Comparison of ENCODE assay signal across 8 mouse cellular contexts in genomic region chr17:23563595-23564367, GRCm38 (mm10). TPM values are rescaled to one million over a fixed set of nuclear protein-coding genes. Genes with fewer than 3 reads are reported as not detected.
DNase-seq lines count a peak whose midpoint lies in the region; ATAC-seq and TF ChIP-seq lines count a peak whose summit lies in the region.

Zfp213 (minus strand) TSS chr17:23564238.

- peak within 1 kb of the TSS; percentile 77 for H3K4me3 ChIP-seq in forebrain, embryonic 11.5 days (ENCODE audit: low read depth, low read length)
- peak within 1 kb of the TSS; percentile 78 for H3K4me3 ChIP-seq in heart, embryonic 16.5 days (ENCODE audit: low read length)
- peak within 1 kb of the TSS; percentile 92 for H3K4me3 ChIP-seq in liver, embryonic 16.5 days (ENCODE audit: low read depth, low read length)
- peak within 1 kb of the TSS; percentile 84 for H3K4me3 ChIP-seq in neural tube, embryonic 13.5 days
- peak within 1 kb of the TSS; percentile 98 for H3K4me3 ChIP-seq in testis, adult 2 months (ENCODE audit: control insufficient read depth, low read depth, low read length)

- TF ChIP-seq CTCF in testis, adult 2 months (IDR thresholded peaks at IDR 0.05; ENCODE audit: control insufficient read depth, insufficient read depth, insufficient replicate concordance, low read depth, low read length) = no peak

- peak within 1 kb of the TSS; percentile 95 for H3K9ac ChIP-seq in forebrain, embryonic 11.5 days (ENCODE audit: low read length)
- H3K9ac ChIP-seq in heart, embryonic 16.5 days (ENCODE audit: low read length) = peak within 1 kb of the TSS; percentile 79
- peak within 1 kb of the TSS; percentile 96 for H3K9ac ChIP-seq in liver, embryonic 16.5 days (ENCODE audit: low read depth, low read length)
- peak within 1 kb of the TSS; percentile 96 for H3K9ac ChIP-seq in neural tube, embryonic 13.5 days

- no peaks in the 10 kb centered on the region for H3K9me3 ChIP-seq in forebrain, embryonic 11.5 days (ENCODE audit: control insufficient read depth, low read length)
- no peaks in the 10 kb centered on the region for H3K9me3 ChIP-seq in heart, embryonic 16.5 days (replicated peaks; ENCODE audit: control insufficient read depth, low read length)
- no peaks in the 10 kb centered on the region for H3K9me3 ChIP-seq in liver, embryonic 16.5 days (replicated peaks; ENCODE audit: control insufficient read depth, low read length)
- no peaks in the 10 kb centered on the region for H3K9me3 ChIP-seq in neural tube, embryonic 13.5 days

- peak within 1 kb of the TSS; percentile 86 for H3K27ac ChIP-seq in forebrain, embryonic 11.5 days (ENCODE audit: low read depth, low read length)
- H3K27ac ChIP-seq in heart, embryonic 16.5 days (ENCODE audit: low read length) = peak within 1 kb of the TSS; percentile 91
- H3K27ac ChIP-seq in liver, embryonic 16.5 days (ENCODE audit: low read length) = peak within 1 kb of the TSS; percentile 97
- H3K27ac ChIP-seq in neural tube, embryonic 13.5 days (replicated peaks) = peak within 1 kb of the TSS; percentile 94
- H3K27ac ChIP-seq in testis, adult 2 months (ENCODE audit: control insufficient read depth, insufficient read depth, low read depth, low read length) = peak within 1 kb of the TSS; percentile 93

- H3K4me2 ChIP-seq in forebrain, embryonic 11.5 days (ENCODE audit: low read depth, low read length, severe bottlenecking) = peak within 1 kb of the TSS; percentile 81
- H3K4me2 ChIP-seq in heart, embryonic 16.5 days (ENCODE audit: low read depth, low read length) = peak within 1 kb of the TSS; percentile 71
- H3K4me2 ChIP-seq in liver, embryonic 16.5 days (ENCODE audit: low read depth, low read length) = peak within 1 kb of the TSS; percentile 82
- peak within 1 kb of the TSS; percentile 82 for H3K4me2 ChIP-seq in neural tube, embryonic 13.5 days

- peak; percentile 96 for ATAC-seq in forebrain, embryonic 11.5 days (replicated peaks; ENCODE audit: low FRiP score)
- ATAC-seq in heart, embryonic 16.5 days (replicated peaks; ENCODE audit: extremely low read depth, insufficient read depth, low FRiP score) = peak; percentile 96
- ATAC-seq in liver, embryonic 16.5 days (ENCODE audit: low read depth) = peak; percentile 98
- peak; percentile 95 for ATAC-seq in neural tube, embryonic 13.5 days (ENCODE audit: low read depth)

- no peaks in the 10 kb centered on the region; the same call in 1 of the 2 replicates for H3K36me3 ChIP-seq in forebrain, embryonic 11.5 days (ENCODE audit: control insufficient read depth, insufficient read depth, low read length)
- peaks cover 17% of the 10 kb centered on the region for H3K36me3 ChIP-seq in heart, embryonic 16.5 days (ENCODE audit: control insufficient read depth, insufficient read depth)
- H3K36me3 ChIP-seq in liver, embryonic 16.5 days (ENCODE audit: control insufficient read depth, insufficient read depth) = peaks cover 6% of the 10 kb centered on the region
- H3K36me3 ChIP-seq in neural tube, embryonic 13.5 days = peaks cover 25% of the 10 kb centered on the region
- H3K36me3 ChIP-seq in testis, adult 2 months (ENCODE audit: control insufficient read depth, insufficient read depth, low read length) = no peaks in the 10 kb centered on the region

- peak; percentile 89 to 90 for DNase-seq in CD8-positive naive resting alpha-beta T cell, adult 2 months (ENCODE audit: low read depth in 2 of 2, low spot score in 2 of 2)
- peak; percentile 93 for DNase-seq in c-Kit-positive CD71-negative TER-119-negative erythroid progenitor cells, embryonic 14.5 days (ENCODE audit: low read depth)
- DNase-seq in forebrain, embryonic 11.5 days (ENCODE audit: low spot score) = peak; percentile 97
- DNase-seq in kidney, postnatal 4 days = peak; percentile 95 to 97

- TF ChIP-seq POLR2A in testis, adult 2 months (IDR thresholded peaks at IDR 0.05; ENCODE audit: control insufficient read depth, low read depth, low read length) = peak; percentile 76

- no peaks in the 10 kb centered on the region; the same call in 1 of the 2 replicates for H3K4me1 ChIP-seq in forebrain, embryonic 11.5 days (replicated peaks; ENCODE audit: control insufficient read depth, insufficient read depth, low read length)
- peaks cover 11% of the 10 kb centered on the region for H3K4me1 ChIP-seq in heart, embryonic 16.5 days (ENCODE audit: control insufficient read depth, insufficient read depth, low read length)
- H3K4me1 ChIP-seq in liver, embryonic 16.5 days (ENCODE audit: control insufficient read depth, low read depth, low read length) = peaks cover 16% of the 10 kb centered on the region
- peaks cover 16% of the 10 kb centered on the region for H3K4me1 ChIP-seq in neural tube, embryonic 13.5 days (replicated peaks)
- H3K4me1 ChIP-seq in testis, adult 2 months (ENCODE audit: control insufficient read depth, insufficient read depth, low read length) = peaks cover 9% of the 10 kb centered on the region

- 2% methylated on average over 59 of the region's 59 CpGs for WGBS in forebrain, embryonic 11.5 days
- WGBS in heart, embryonic 16.5 days = under 1% methylated on average over 58 of the region's 59 CpGs
- under 1% methylated on average over 59 of the region's 59 CpGs for WGBS in liver, embryonic 16.5 days (ENCODE audit: insufficient replicate concordance)
- WGBS in neural tube, embryonic 13.5 days = 1% methylated on average over 59 of the region's 59 CpGs

- no peaks in the 10 kb centered on the region for H3K27me3 ChIP-seq in forebrain, embryonic 11.5 days (ENCODE audit: control insufficient read depth, insufficient read depth, low read length)
- no peaks in the 10 kb centered on the region for H3K27me3 ChIP-seq in heart, embryonic 16.5 days (ENCODE audit: control insufficient read depth, insufficient read depth, low read length)
- no peaks in the 10 kb centered on the region for H3K27me3 ChIP-seq in liver, embryonic 16.5 days (ENCODE audit: control insufficient read depth, insufficient read depth, low read depth, low read length)
- no peaks in the 10 kb centered on the region for H3K27me3 ChIP-seq in neural tube, embryonic 13.5 days
- H3K27me3 ChIP-seq in testis, adult 2 months (ENCODE audit: control insufficient read depth, insufficient read depth, low read length) = no peaks in the 10 kb centered on the region

RNA-seq across cellular contexts. Expression of gene Zfp213, which starts in this region (rescaled TPM):
- polyA plus RNA-seq in forebrain, embryonic 11.5 days (2014; fragmentation: Nextera tagmentation; extraction: Ambion mirVana) = 28.1 and 29.9 TPM in 2 replicates
- 12.9 and 14.5 TPM in 2 replicates for polyA plus RNA-seq in heart, embryonic 16.5 days (2015; fragmentation: Nextera tagmentation; extraction: Ambion mirVana)
- 4.8 and 5.3 TPM in 2 replicates for polyA plus RNA-seq in liver, embryonic 16.5 days (2015; fragmentation: Nextera tagmentation; extraction: Ambion mirVana)
- 17.4 and 17.8 TPM in 2 replicates for polyA plus RNA-seq in neural tube, embryonic 13.5 days (2015; fragmentation: Nextera tagmentation; extraction: Ambion mirVana)
- 3.5 and 3.7 TPM in 2 replicates for polyA plus RNA-seq in testis, adult 2 months (2012; rRNA removed)

Comparison
In these comparisons a context has a peak if more than half of its experiments do, and no peak if none do; other contexts are left out.
1. Peak in every context shown above with its lines: DNase-seq, ATAC-seq, H3K4me3 ChIP-seq and H3K27ac ChIP-seq.